Mouse (Mus musculus) cerebellum, adult 8-10 months (tissue): ENCODE data around the gene Pdzd2.

ENCODE experiments used
- DNase-seq: peaks from one replicate; pipeline ENCODE4 v3.0.0; 2022

The Pdzd2 gene

DNA sequence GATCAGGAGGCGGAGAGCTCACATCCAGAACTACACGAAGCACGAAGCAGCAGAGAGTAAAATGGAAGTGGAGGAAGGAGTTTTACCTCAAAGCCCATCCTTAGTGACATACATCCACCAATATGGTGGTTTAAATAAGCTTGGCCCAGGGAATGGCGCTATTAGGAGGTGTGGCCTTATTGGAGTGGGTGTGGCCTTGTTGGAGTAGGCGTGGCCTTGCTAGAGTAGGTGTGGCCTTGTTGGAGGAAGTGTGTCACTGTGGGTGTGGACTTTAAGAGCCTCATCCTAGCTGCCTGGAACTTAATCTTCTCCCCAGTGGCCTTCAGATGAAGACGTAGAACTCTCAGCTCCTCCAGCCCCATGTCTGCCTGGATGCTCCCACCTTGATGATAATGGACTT lies 73.8 kb downstream of the Pdzd2 start:
- DNase-seq: no peak

- DNase-seq: no peak
Measured at GRCm38 (mm10) chr15:12663351-12663750, 76.4 kb downstream of the Pdzd2 start.

- no peak for DNase-seq
Measured at GRCm38 (mm10) chr15:12660320-12660719, 79.4 kb downstream of the Pdzd2 start.

DNA sequence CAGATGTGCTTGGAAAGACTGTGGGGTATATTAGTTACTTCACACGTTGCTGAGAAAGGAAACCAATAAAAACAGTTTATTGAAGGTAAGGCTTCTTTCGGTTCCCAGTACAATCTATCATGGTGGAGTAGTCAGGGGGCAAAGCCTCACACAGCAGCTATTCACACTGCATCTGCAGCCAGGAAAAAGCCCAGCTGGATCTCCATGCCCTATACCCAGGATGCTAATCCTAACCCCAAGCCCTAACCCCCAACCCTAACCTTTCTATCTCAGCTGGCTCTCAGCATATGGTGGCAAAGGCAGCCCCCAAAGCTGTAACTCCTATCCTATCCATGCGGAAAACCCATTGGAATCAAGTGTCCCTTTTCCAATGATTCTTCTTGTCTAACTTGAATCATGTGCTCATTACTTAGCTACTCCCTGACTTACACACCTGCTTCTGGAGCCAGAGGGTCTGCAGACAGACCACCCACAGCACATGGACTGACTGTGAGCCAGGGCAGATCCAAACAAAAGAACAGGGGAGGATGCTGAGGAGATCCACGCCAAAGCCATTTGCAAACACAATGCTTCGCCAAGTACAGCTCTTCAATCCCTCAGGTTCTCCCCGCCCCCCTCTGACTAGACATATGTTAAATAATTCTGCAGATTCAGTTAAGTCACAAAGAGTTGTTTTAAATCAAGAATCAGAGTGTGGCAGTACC lies 83.6 kb downstream of the Pdzd2 start:
- no peak for DNase-seq

DNA sequence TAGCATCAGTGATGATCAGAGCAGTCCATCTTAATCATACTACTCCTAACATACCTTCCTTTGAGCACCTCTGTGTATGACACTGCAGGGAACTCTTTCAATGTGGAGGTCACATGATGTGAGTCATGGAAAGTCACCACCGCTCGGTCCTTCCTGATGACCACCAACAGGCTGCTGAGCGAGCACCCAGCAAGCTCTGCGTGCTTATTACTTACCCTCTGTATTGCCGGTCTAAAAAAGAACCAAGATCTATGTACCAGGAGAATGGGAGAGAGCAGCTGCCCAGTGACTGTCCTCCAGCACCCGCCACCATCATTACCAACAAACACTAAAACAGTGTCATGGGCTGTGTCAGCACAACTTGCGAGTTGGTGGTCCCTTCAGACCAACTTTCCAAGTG lies 84.4 kb downstream of the Pdzd2 start:
- DNase-seq: no peak

- DNase-seq: no peak
Measured at GRCm38 (mm10) chr15:12652336-12653031, 87.2 kb downstream of the Pdzd2 start.

DNA sequence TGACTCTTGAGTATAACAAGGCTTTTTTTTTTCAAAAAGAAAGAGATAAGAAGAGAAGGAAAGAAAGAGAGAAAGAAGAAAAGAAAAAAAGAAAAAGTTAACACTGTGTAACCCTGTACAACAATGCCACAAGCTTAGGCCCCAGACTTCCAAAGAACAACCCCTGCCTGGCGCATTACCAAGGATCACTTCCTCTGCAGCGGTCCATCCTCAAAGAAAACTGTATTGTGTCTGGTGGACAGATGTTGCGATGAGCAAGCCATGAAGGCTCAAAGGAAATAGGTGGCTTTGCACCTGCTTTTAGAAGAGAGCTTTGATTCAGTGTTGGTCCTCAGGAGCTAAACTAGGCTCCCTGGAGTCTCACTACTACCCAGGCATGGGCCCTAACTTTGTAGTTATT lies 89.5 kb downstream of the Pdzd2 start:
- DNase-seq: no peak

DNA sequence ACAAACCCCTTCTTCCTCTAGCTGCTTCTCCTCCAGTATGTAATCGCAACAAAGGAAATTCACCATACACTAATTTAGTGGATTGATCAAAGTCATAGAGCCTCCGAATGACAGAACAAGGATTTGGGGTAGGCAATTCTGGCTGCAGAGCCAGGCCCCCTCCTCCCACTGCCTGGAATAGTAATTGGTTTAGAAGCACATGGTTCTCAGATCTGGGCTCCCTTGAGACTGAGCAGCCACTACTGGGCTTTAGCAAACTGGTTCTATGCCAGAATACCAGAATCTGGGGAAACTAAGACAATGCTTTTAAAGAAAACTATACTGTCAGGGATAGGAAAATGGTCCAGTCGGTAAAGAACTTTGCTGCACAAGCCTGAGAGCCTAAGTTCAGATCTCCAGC lies 90.0 kb downstream of the Pdzd2 start:
- no peak for DNase-seq

GRCm38 (mm10) chr15:12649131-12649530 lies 90.6 kb downstream of the Pdzd2 start:
- no peak for DNase-seq

DNA sequence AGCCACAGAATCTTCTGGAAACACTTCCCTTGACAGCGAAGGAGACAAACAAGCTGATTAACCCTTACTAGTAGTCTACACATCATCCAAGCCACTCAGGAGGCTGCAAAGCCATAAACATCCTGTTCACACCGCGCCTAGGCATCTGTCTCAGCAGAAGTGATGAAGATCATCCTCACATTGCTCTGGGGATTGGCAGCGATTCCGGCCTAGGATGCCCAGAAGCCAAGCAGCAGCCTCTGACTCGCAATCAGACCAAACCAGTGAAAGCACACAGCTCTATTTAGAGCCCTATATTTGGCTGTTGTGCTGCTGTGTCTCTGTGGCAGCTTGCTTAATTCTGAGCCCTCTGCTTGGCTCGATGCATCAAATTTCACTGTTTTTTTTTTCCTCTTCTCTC lies 99.0 kb downstream of the Pdzd2 start:
- DNase-seq: no peak

- no peak for DNase-seq
Measured at GRCm38 (mm10) chr15:12639776-12640175, 99.9 kb downstream of the Pdzd2 start.

DNA sequence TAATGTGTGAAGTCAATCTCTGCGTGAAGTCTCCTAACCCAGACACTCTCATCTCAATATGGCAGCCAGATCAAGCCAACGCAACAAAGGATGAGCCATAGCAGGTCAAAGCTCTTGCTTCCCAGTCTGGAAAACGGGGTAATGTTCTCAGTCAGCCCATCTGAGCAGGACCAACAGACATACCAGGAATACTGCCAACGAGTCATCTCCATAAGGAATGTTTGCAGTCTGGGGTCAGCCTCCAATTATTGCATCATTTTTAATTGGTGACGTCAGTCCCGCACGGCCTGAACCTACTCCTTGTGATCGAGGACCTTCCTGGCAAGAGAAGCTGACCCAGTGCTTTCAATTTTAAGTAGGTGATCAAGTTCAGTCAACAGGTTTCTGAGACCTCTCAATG lies 100.5 kb downstream of the Pdzd2 start:
- no peak for DNase-seq

GRCm38 (mm10) chr15:12638370-12639030 lies 101.2 kb downstream of the Pdzd2 start:
- DNase-seq: no peak

- no peak for DNase-seq
Measured at GRCm38 (mm10) chr15:12637511-12637910, 102.2 kb downstream of the Pdzd2 start.

DNA sequence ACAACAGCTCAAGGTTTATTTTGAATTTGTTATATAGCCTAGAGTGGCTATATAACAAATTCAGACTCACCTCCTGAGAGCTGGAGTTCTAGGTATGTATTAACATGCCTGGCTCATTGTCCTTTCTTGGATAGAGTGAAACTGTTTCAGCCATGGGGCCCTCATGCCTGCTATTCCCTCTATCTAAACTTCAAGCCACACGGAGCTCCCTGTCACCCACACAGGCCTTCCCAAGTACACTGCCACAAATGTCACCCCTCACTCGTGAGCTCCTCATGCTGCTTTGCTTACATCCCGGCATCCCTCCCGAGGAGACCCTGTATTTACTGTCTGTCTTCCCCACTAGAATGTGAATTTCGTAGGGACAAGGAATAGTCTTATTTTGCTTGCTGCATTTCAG lies 103.3 kb downstream of the Pdzd2 start:
- no peak for DNase-seq

DNA sequence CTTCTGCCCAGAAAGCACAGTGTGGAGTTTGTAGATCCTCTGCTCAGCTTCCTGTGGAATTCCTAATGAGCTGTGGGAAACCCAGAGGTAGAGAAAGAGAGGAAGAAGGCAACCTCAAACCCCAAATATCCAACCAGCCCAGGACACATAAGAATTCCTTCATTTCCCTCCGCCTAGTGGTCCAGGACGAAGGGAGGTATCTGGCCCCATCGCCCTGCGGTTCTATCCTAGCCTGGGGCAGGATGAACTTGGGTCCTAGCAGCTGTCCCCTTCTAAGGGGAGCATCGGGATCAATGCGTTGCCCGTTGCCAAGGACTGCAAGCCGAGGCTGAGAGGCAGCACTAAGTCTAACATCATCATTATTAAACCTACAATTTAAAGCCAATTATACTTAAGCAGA lies 104.8 kb downstream of the Pdzd2 start:
- DNase-seq: no peak

GRCm38 (mm10) chr15:12629164-12629563 lies 110.6 kb downstream of the Pdzd2 start:
- no peak for DNase-seq

- DNase-seq: no peak
Measured at GRCm38 (mm10) chr15:12628451-12628850, 111.3 kb downstream of the Pdzd2 start.

- no peak for DNase-seq
Measured at GRCm38 (mm10) chr15:12626930-12627329, 112.8 kb downstream of the Pdzd2 start.

DNA sequence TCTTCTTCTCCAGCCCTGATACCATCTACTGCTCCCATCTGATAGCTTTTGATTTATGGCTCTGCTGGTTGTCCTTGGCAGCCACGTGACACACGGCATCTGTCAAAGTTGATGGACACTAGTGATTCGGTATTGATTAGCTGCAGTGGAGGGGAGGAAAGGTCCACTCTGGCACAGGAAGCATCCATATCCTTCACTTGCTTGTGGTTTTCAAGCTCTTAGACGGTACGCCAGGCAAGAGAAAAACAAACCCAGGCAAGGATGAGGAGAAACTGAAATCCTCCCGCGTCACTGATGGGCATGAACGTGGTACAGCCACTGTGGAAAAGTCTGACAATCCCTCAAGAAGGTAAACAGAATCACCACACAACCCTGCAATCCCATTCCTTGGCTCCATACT lies 113.6 kb downstream of the Pdzd2 start:
- no peak for DNase-seq

- DNase-seq: no peak
Measured at GRCm38 (mm10) chr15:12625524-12625923, 114.2 kb downstream of the Pdzd2 start.

DNA sequence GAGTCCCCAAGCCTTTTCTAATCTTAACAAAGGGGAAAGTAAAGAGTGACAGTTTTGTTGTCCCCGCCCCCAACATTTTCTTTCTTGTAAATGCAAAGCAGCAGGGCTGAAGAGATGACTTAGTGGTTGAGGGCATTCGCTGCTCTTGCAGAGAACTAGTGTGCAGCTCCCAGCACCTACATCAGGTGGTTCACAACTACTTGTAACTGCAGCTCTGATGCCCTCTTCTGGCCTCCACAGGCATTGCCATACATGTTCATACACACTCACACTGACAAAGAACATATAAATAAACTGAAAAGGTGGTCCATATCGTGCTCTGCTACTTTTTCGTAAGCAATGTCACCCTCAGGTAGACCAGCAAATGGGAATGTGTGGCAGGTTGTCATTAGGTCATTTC lies 116.2 kb downstream of the Pdzd2 start:
- DNase-seq: no peak

DNA sequence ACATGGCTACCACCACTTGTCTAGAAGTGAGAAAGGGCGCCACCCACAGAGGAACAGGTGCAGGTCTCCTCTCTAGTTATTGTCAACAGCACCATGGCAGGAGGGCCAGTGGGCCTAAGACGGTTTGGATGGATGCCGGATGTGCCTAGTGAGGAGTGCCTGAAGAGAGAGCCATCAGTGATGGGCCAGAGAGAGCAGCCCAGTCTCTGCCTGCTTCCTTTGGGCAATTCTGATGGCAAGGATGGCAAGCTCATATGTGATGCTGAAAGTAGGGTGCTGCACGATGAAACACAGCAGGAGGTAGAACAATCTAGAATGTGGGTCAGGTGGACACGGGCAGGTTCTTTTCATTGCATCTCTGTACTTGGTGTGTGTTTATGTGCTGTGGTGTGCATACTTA lies 117.0 kb downstream of the Pdzd2 start:
- no peak for DNase-seq

DNA sequence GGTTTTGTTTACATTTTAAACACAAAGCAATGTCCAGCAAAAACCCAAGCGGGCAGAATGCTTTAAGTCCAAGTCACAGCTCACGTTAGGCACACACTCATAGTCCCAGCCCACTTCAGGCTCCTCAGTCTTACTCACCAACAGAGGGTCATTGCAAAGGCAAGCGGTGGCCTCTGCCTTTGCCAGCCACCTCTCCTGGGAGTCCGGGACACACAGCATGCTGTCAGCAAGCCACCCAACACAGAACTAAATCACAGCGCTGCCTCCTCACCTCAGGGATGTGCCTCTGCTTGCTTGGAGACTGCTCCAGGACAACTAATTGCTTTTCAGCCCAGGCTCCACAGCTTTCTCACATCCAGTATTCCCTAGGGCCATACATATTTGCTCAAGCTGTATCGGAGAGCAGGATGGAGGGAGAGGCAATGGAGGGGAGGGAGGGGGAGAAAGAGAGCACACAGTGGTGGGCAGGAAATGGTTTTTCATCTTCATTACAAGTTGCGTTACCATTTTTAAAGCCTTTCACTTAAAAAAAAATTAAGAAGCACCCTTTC lies 117.6 kb downstream of the Pdzd2 start:
- no peak for DNase-seq
